Mouse (Mus musculus): Measurements from ENCODE around the gene Adtrp. TPM values are rescaled to one million over a fixed set of nuclear protein-coding genes. Genes with fewer than 3 reads are reported as not detected.
A peak's percentile ranks its signal among the peaks of the same experiment; 100 is the strongest.

The Adtrp gene
- total and polyA plus RNA-seq, 2 experiments, result 193 to 323 TPM

DNA sequence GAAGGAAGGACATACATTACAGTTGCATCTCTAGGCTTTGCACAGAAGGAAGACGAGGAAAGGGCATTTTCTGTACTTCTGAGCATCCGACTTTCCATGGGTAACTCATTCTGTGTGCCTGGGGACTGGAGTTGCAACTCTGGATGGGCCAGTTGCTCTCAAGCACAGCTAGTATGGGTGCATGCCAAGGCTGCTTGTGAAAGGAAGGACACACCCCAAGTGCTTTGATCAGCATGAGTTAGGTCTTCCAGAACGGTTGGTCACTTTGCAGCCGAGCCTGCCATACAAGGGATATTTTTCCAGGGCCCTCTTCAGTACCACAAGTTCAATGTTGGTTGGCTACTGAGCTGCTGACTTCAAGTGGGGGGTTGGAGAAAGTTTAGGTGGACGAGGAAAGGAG is 968 bp downstream of the Adtrp start:
- Histone ChIP-seq H3K79me2 (ENCODE audit: control insufficient read depth, insufficient read depth, low read length) (no peaks in the 10 kb centered on the region), H3K36me3 (ENCODE audit: control insufficient read depth, insufficient read depth, low read length) (no peaks in the 10 kb centered on the region), H3K9ac (ENCODE audit: low read depth, low read length) (no peak overlapping the region), H3K4me1 (ENCODE audit: control insufficient read depth, insufficient read depth, low read length) (peaks cover 14% of the 10 kb centered on the region), H3K27me3 (ENCODE audit: control insufficient read depth, insufficient read depth, low read length) (no peaks in the 10 kb centered on the region), H3K27ac (replicated peaks; ENCODE audit: insufficient read depth, low read depth, low read length) (no peak overlapping the region), H3K4me3 (ENCODE audit: insufficient read depth, low read depth, low read length) (no peak overlapping the region)
- DNase-seq (ENCODE audit: extremely low read depth, low read depth, low spot score), result peak; percentile 71
- TF ChIP-seq POLR2A (IDR thresholded peaks at IDR 0.05; ENCODE audit: extremely low read depth, insufficient read depth, low read length) (no peak), CTCF (IDR thresholded peaks at IDR 0.05; ENCODE audit: low read depth, low read length) (no peak)
- WGBS, result 63% methylated on average over 5 of the region's 5 CpGs

GRCm38 (mm10) chr13:41845013-41845412 is 2.5 kb downstream of the Adtrp start:
- no peak overlapping the region for H3K27ac ChIP-seq (replicated peaks; ENCODE audit: insufficient read depth, low read depth, low read length)
- TF ChIP-seq CTCF (IDR thresholded peaks at IDR 0.05; ENCODE audit: low read depth, low read length), result no peak
- TF ChIP-seq POLR2A (IDR thresholded peaks at IDR 0.05; ENCODE audit: extremely low read depth, insufficient read depth, low read length), result no peak
- peaks cover 14% of the 10 kb centered on the region for H3K4me1 ChIP-seq (ENCODE audit: control insufficient read depth, insufficient read depth, low read length)
- H3K27me3 ChIP-seq (ENCODE audit: control insufficient read depth, insufficient read depth, low read length), result no peaks in the 10 kb centered on the region
- peak; percentile 86 for DNase-seq (ENCODE audit: extremely low read depth, low read depth, low spot score)
- 23% methylated on average over 5 of the region's 5 CpGs for WGBS
- no peak overlapping the region for H3K4me3 ChIP-seq (ENCODE audit: insufficient read depth, low read depth, low read length)
- H3K36me3 ChIP-seq (ENCODE audit: control insufficient read depth, insufficient read depth, low read length), result no peaks in the 10 kb centered on the region
- H3K9ac ChIP-seq (ENCODE audit: low read depth, low read length), result no peak overlapping the region
- no peaks in the 10 kb centered on the region for H3K79me2 ChIP-seq (ENCODE audit: control insufficient read depth, insufficient read depth, low read length)

DNA sequence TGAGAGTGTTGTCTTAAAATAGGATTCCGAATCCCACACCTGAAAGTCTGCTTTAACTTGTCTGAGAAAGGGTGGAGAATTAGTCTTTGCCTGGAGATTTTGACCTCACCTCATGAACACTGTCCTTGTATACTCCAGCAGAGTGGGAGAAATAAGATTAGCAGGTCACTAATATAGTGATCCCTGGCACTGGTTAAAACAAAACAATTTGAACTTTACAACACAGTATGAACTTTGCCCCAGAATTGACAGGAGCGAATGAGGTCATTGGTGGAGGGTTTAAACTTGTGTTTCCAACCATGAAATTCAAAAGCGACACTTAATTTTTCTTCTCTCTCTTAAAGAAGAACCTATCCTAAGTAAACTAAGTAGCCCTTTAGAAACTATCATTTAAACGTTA is 3.4 kb downstream of the Adtrp start:
- no peaks in the 10 kb centered on the region for H3K36me3 ChIP-seq (ENCODE audit: control insufficient read depth, insufficient read depth, low read length)
- H3K27me3 ChIP-seq (ENCODE audit: control insufficient read depth, insufficient read depth, low read length), result no peaks in the 10 kb centered on the region
- no peak overlapping the region for H3K4me3 ChIP-seq (ENCODE audit: insufficient read depth, low read depth, low read length)
- H3K4me1 ChIP-seq (ENCODE audit: control insufficient read depth, insufficient read depth, low read length), result peaks cover 14% of the 10 kb centered on the region
- DNase-seq (ENCODE audit: extremely low read depth, low read depth, low spot score), result peak; percentile 95
- no peak overlapping the region for H3K27ac ChIP-seq (replicated peaks; ENCODE audit: insufficient read depth, low read depth, low read length)
- 36% methylated on average over 4 of the region's 4 CpGs for WGBS
- H3K79me2 ChIP-seq (ENCODE audit: control insufficient read depth, insufficient read depth, low read length), result no peaks in the 10 kb centered on the region
- TF ChIP-seq POLR2A (IDR thresholded peaks at IDR 0.05; ENCODE audit: extremely low read depth, insufficient read depth, low read length) (no peak), CTCF (IDR thresholded peaks at IDR 0.05; ENCODE audit: low read depth, low read length) (no peak)
- no peak overlapping the region for H3K9ac ChIP-seq (ENCODE audit: low read depth, low read length)

GRCm38 (mm10) chr13:41833614-41834139 is 13.8 kb downstream of the Adtrp start:
- Histone ChIP-seq H3K27ac (replicated peaks; ENCODE audit: insufficient read depth, low read depth, low read length) (no peak overlapping the region), H3K79me2 (ENCODE audit: control insufficient read depth, insufficient read depth, low read length) (no peaks in the 10 kb centered on the region), H3K4me1 (ENCODE audit: control insufficient read depth, insufficient read depth, low read length) (peaks cover 2% of the 10 kb centered on the region; the same call in 1 of the 2 replicates), H3K36me3 (ENCODE audit: control insufficient read depth, insufficient read depth, low read length) (no peaks in the 10 kb centered on the region), H3K27me3 (ENCODE audit: control insufficient read depth, insufficient read depth, low read length) (no peaks in the 10 kb centered on the region; the same call in 1 of the 2 replicates), H3K4me3 (ENCODE audit: insufficient read depth, low read depth, low read length) (no peak overlapping the region), H3K9ac (ENCODE audit: low read depth, low read length) (no peak overlapping the region)
- DNase-seq (ENCODE audit: extremely low read depth, low read depth, low spot score), result peak; percentile 66
- TF ChIP-seq POLR2A (IDR thresholded peaks at IDR 0.05; ENCODE audit: extremely low read depth, insufficient read depth, low read length) (no peak), CTCF (IDR thresholded peaks at IDR 0.05; ENCODE audit: low read depth, low read length) (no peak)
- 75% methylated on average over 8 of the region's 8 CpGs for WGBS

GRCm38 (mm10) chr13:41828296-41828754 is 19.2 kb downstream of the Adtrp start:
- WGBS, result 33% methylated on average over 8 of the region's 8 CpGs
- H3K27me3 ChIP-seq (ENCODE audit: control insufficient read depth, insufficient read depth, low read length), result no peaks in the 10 kb centered on the region
- no peaks in the 10 kb centered on the region for H3K36me3 ChIP-seq (ENCODE audit: control insufficient read depth, insufficient read depth, low read length)
- H3K4me3 ChIP-seq (ENCODE audit: insufficient read depth, low read depth, low read length), result peak overlapping the region; percentile 40
- H3K4me1 ChIP-seq (ENCODE audit: control insufficient read depth, insufficient read depth, low read length), result peaks cover 7% of the 10 kb centered on the region; the same call in 1 of the 2 replicates
- H3K27ac ChIP-seq (replicated peaks; ENCODE audit: insufficient read depth, low read depth, low read length), result peak overlapping the region; percentile 77
- H3K9ac ChIP-seq (ENCODE audit: low read depth, low read length), result peak overlapping the region; percentile 88
- peaks cover 15% of the 10 kb centered on the region; the same call in 1 of the 2 replicates for H3K79me2 ChIP-seq (ENCODE audit: control insufficient read depth, insufficient read depth, low read length)
- DNase-seq (ENCODE audit: extremely low read depth, low read depth, low spot score), result peak; percentile 100
- peak; percentile 65; the same call in 1 of the 2 replicates for TF ChIP-seq POLR2A (IDR thresholded peaks at IDR 0.05; ENCODE audit: extremely low read depth, insufficient read depth, low read length)
- TF ChIP-seq CTCF (IDR thresholded peaks at IDR 0.05; ENCODE audit: low read depth, low read length), result no peak

GRCm38 (mm10) chr13:41827581-41827980 is 19.9 kb downstream of the Adtrp start:
- peak; percentile 75 for DNase-seq (ENCODE audit: extremely low read depth, low read depth, low spot score)
- H3K9ac ChIP-seq (ENCODE audit: low read depth, low read length), result peak overlapping the region; percentile 88
- 29% methylated on average over 5 of the region's 5 CpGs for WGBS
- H3K4me3 ChIP-seq (ENCODE audit: insufficient read depth, low read depth, low read length), result peak overlapping the region; percentile 40
- H3K4me1 ChIP-seq (ENCODE audit: control insufficient read depth, insufficient read depth, low read length), result peaks cover 7% of the 10 kb centered on the region; the same call in 1 of the 2 replicates
- no peaks in the 10 kb centered on the region; the same call in 1 of the 2 replicates for H3K36me3 ChIP-seq (ENCODE audit: control insufficient read depth, insufficient read depth, low read length)
- peaks cover 17% of the 10 kb centered on the region; the same call in 1 of the 2 replicates for H3K79me2 ChIP-seq (ENCODE audit: control insufficient read depth, insufficient read depth, low read length)
- no peaks in the 10 kb centered on the region for H3K27me3 ChIP-seq (ENCODE audit: control insufficient read depth, insufficient read depth, low read length)
- TF ChIP-seq POLR2A (IDR thresholded peaks at IDR 0.05; ENCODE audit: extremely low read depth, insufficient read depth, low read length), result no peak
- no peak for TF ChIP-seq CTCF (IDR thresholded peaks at IDR 0.05; ENCODE audit: low read depth, low read length)
- H3K27ac ChIP-seq (replicated peaks; ENCODE audit: insufficient read depth, low read depth, low read length), result peak overlapping the region; percentile 77

Measured in liver, adult 2 months (tissue).